Mouse (Mus musculus): ENCODE results near the gene Zscan4b. TPM values are rescaled to one million over a fixed set of nuclear protein-coding genes. Genes with fewer than 3 reads are reported as not detected.
"Not testable (repeated sequence)": the region's sequence is repeated elsewhere in the genome, so short reads cannot be mapped to it uniquely, and the experiment has no call there.

Gene Zscan4b
- polyA plus RNA-seq (2012; rRNA removed) = not detected in 2 replicates

DNA sequence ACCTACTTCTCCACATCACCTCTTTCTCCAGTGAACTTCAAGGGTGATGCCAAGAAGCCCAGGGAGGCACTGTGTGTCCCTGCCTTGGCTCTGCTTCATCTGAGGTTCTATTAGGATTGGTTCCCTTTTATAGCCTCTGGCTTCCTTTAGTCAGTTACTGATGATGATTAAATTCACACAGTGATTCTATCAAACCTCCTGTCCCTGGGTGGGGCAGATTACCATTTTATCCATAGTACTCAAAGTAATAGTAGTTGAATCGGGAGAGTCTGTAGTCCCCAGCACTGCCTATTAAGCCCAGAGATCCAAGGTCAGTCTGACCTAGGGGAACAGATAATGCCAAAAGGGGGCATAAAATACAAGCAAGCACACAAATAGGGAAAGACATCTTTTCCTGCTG, at the start of gene Zscan4b:
Gene Zscan4b (minus strand): TSS at position 101 of the 400 bp plus-strand sequence.
- 96% methylated on average over 1 of the region's 1 CpGs for WGBS
- H3K4me3 ChIP-seq (replicated peaks; ENCODE audit: insufficient read depth, low read depth, low read length); H3K27ac ChIP-seq (ENCODE audit: insufficient read depth, low read length); H3K27me3 ChIP-seq (ENCODE audit: control insufficient read depth, insufficient read depth, low read length); DNase-seq; H3K4me1 ChIP-seq (ENCODE audit: control insufficient read depth, insufficient read depth, low read length): not testable (repeated sequence)

Other genes starting within 250 kb of the Zscan4b start
- not detected in 2 replicates for gene Nlrp4b, start 217.3 kb downstream of the Zscan4b start, polyA plus RNA-seq (2012; rRNA removed)
- gene Vmn1r71, start 150.7 kb downstream of the Zscan4b start, polyA plus RNA-seq (2012; rRNA removed) = not detected in 2 replicates
- not detected in 2 replicates for gene Zscan4c, start 100.7 kb upstream of the Zscan4b start, polyA plus RNA-seq (2012; rRNA removed)
- not detected in 2 replicates for gene Zscan4-ps1, start 164.6 kb upstream of the Zscan4b start, polyA plus RNA-seq (2012; rRNA removed)

Data from cerebellum, adult 2 months (tissue).